Mouse (Mus musculus) C2C12 (cell line): Measurements from ENCODE around the gene Rd3. TPM values are rescaled to one million over a fixed set of nuclear protein-coding genes. Genes with fewer than 3 reads are reported as not detected.

Source experiments
- H3K27me3 ChIP-seq: one replicate; pipeline ENCODE4 v1.6.1; 2011; ENCODE audit not compliant: control insufficient read depth, insufficient read depth, insufficient read length
- H3K36me3 ChIP-seq: one replicate; pipeline ENCODE4 v1.6.1; 2011; ENCODE audit not compliant: control insufficient read depth, insufficient read depth
- H3K4me3 ChIP-seq: one replicate; pipeline ENCODE4 v1.5.1; 2011; ENCODE audit warnings: mild to moderate bottlenecking, control low read depth; ENCODE audit not compliant: poor library complexity, insufficient read depth, severe bottlenecking
- H3K79me2 ChIP-seq: one replicate; pipeline ENCODE4 v1.6.1; 2011; ENCODE audit not compliant: control insufficient read depth, insufficient read depth
- H3K79me3 ChIP-seq: one replicate; pipeline ENCODE4 v1.6.1; 2011; ENCODE audit warnings: low read depth, control low read depth
- H3ac ChIP-seq: one replicate; pipeline ENCODE3; 2011; ENCODE audit warnings: low read depth; ENCODE audit not compliant: control insufficient read depth, insufficient read length
- CEBPB ChIP-seq: IDR thresholded peaks from one replicate; pipeline ENCODE4 v1.6.1; 2011; ENCODE audit warnings: low read depth, mild to moderate bottlenecking, control low read depth, moderate library complexity
- CTCF ChIP-seq: IDR thresholded peaks from one replicate; pipeline ENCODE4 v1.5.1; 2011; ENCODE audit not compliant: control insufficient read depth, insufficient read depth, insufficient read length
- FOSL1 ChIP-seq: IDR thresholded peaks from one replicate; pipeline ENCODE4 v1.8.0; 2011; ENCODE audit warnings: mild to moderate bottlenecking, low read length; ENCODE audit not compliant: poor library complexity, insufficient read depth, severe bottlenecking
- MAX ChIP-seq: IDR thresholded peaks from one replicate; pipeline ENCODE4 v1.6.1; 2011; ENCODE audit warnings: mild to moderate bottlenecking, control low read depth
- MYOD1 ChIP-seq: IDR thresholded peaks from one replicate; pipeline ENCODE4 v1.6.1; 2011; ENCODE audit warnings: low read depth; ENCODE audit not compliant: control insufficient read depth, insufficient read length
- MYOG ChIP-seq: IDR thresholded peaks from one replicate; pipeline ENCODE4 v1.6.1; 2011; ENCODE audit not compliant: control insufficient read depth, insufficient read length; ENCODE audit errors: extremely low read depth
- USF1 ChIP-seq: IDR thresholded peaks from one replicate; pipeline ENCODE4 v1.6.1; 2011; ENCODE audit warnings: low read depth, mild to moderate bottlenecking, control low read depth, moderate library complexity
- polyA plus RNA-seq: library from polyadenylated mRNA; unstranded; fragments of >200 nt; fragmentation: generic; extraction: Trizol; gene quantifications from one replicate; pipeline ENCODE4 v1.2.1, GENCODE M21; 2012; ENCODE audit warnings: missing spikeins

Rd3 gene
- polyA plus RNA-seq, 1 experiment, result not detected

GRCm38 (mm10) chr1:191932986-191933632 lies 44.1 kb upstream of the Rd3 start:
- Histone ChIP-seq H3K27me3 (peaks cover 31% of the 10 kb centered on the region), H3K79me2 (no peaks in the 10 kb centered on the region), H3ac (no peak overlapping the region), H3K4me3 (no peak overlapping the region), H3K79me3 (no peaks in the 10 kb centered on the region), H3K36me3 (no peaks in the 10 kb centered on the region)
- TF ChIP-seq CEBPB, result no peak
- TF ChIP-seq MAX, result no peak

- Histone ChIP-seq H3K79me3 (no peaks in the 10 kb centered on the region), H3ac (no peak overlapping the region), H3K36me3 (no peaks in the 10 kb centered on the region), H3K4me3 (no peak overlapping the region), H3K79me2 (no peaks in the 10 kb centered on the region), H3K27me3 (peaks cover 53% of the 10 kb centered on the region)
- no peak for TF ChIP-seq CEBPB
- TF ChIP-seq MYOD1, result no peak
- no peak for TF ChIP-seq MYOG
- TF ChIP-seq MAX, result no peak
- no peak for TF ChIP-seq FOSL1
- TF ChIP-seq CTCF, result no peak
- TF ChIP-seq USF1, result no peak
Observed at GRCm38 (mm10) chr1:191943638-191944037, 33.5 kb upstream of the Rd3 start.

- H3K4me3 ChIP-seq, result no peak overlapping the region
- no peaks in the 10 kb centered on the region for H3K79me2 ChIP-seq
- no peak overlapping the region for H3ac ChIP-seq
- H3K79me3 ChIP-seq, result no peaks in the 10 kb centered on the region
- H3K36me3 ChIP-seq, result no peaks in the 10 kb centered on the region
- peaks cover 56% of the 10 kb centered on the region for H3K27me3 ChIP-seq
- TF ChIP-seq USF1 (no peak), FOSL1 (no peak)
Observed at GRCm38 (mm10) chr1:191945341-191945740, 31.8 kb upstream of the Rd3 start.

GRCm38 (mm10) chr1:191945756-191946155 lies 31.4 kb upstream of the Rd3 start:
- H3K79me2 ChIP-seq, result no peaks in the 10 kb centered on the region
- no peaks in the 10 kb centered on the region for H3K36me3 ChIP-seq
- no peak overlapping the region for H3ac ChIP-seq
- peaks cover 56% of the 10 kb centered on the region for H3K27me3 ChIP-seq
- H3K4me3 ChIP-seq, result no peak overlapping the region
- no peaks in the 10 kb centered on the region for H3K79me3 ChIP-seq
- TF ChIP-seq USF1 (no peak), CEBPB (no peak), MYOG (no peak), MAX (no peak), CTCF (no peak), FOSL1 (no peak)

GRCm38 (mm10) chr1:191946261-191946660 lies 30.9 kb upstream of the Rd3 start:
- Histone ChIP-seq H3K79me3 (no peaks in the 10 kb centered on the region), H3ac (no peak overlapping the region), H3K36me3 (no peaks in the 10 kb centered on the region), H3K4me3 (no peak overlapping the region), H3K27me3 (peaks cover 56% of the 10 kb centered on the region), H3K79me2 (no peaks in the 10 kb centered on the region)
- TF ChIP-seq CTCF, result no peak
- no peak for TF ChIP-seq FOSL1
- TF ChIP-seq USF1, result no peak
- no peak for TF ChIP-seq MYOD1
- TF ChIP-seq MYOG, result no peak
- TF ChIP-seq MAX, result no peak
- no peak for TF ChIP-seq CEBPB

GRCm38 (mm10) chr1:191946835-191947234 lies 30.3 kb upstream of the Rd3 start:
- H3K36me3 ChIP-seq, result no peaks in the 10 kb centered on the region
- no peak for TF ChIP-seq CEBPB
- no peak for TF ChIP-seq USF1
- TF ChIP-seq CTCF, result no peak
- no peak overlapping the region for H3ac ChIP-seq
- no peaks in the 10 kb centered on the region for H3K79me3 ChIP-seq
- H3K79me2 ChIP-seq, result no peaks in the 10 kb centered on the region
- peaks cover 56% of the 10 kb centered on the region for H3K27me3 ChIP-seq
- no peak overlapping the region for H3K4me3 ChIP-seq

GRCm38 (mm10) chr1:191947796-191948195 lies 29.4 kb upstream of the Rd3 start:
- Histone ChIP-seq H3K79me3 (no peaks in the 10 kb centered on the region), H3K27me3 (peaks cover 51% of the 10 kb centered on the region), H3K79me2 (no peaks in the 10 kb centered on the region), H3K36me3 (no peaks in the 10 kb centered on the region), H3K4me3 (no peak overlapping the region), H3ac (no peak overlapping the region)
- no peak for TF ChIP-seq USF1
- no peak for TF ChIP-seq MYOG
